ENCODE assay signal across 8 mouse cellular contexts in genomic region chrX:35888945-35889799, GRCm38 (mm10). TPM values are rescaled to one million over a fixed set of nuclear protein-coding genes. Genes with fewer than 3 reads are reported as not detected.
DNase-seq lines count a peak whose midpoint lies in the region; ATAC-seq and TF ChIP-seq lines count a peak whose summit lies in the region.

No protein-coding gene starts in this region.

- TF ChIP-seq EP300 in liver, postnatal 0 days (IDR thresholded peaks at IDR 0.05; ENCODE audit: low read depth) = no peak

- H3K9me3 ChIP-seq in kidney, embryonic 16.5 days (ENCODE audit: low read length) = no peaks in the 10 kb centered on the region
- no peaks in the 10 kb centered on the region for H3K9me3 ChIP-seq in liver, postnatal 0 days (ENCODE audit: low read length)
- H3K9me3 ChIP-seq in neural tube, embryonic 11.5 days (ENCODE audit: control insufficient read depth, low read length) = no peaks in the 10 kb centered on the region

- H3K4me3 ChIP-seq in kidney, embryonic 16.5 days (ENCODE audit: low read length) = peak overlapping the region; percentile 62
- H3K4me3 ChIP-seq in liver, postnatal 0 days (ENCODE audit: low read depth, low read length) = peak overlapping the region; percentile 56
- H3K4me3 ChIP-seq in neural tube, embryonic 11.5 days (ENCODE audit: low read depth, low read length) = peak overlapping the region; percentile 51

- 31% methylated on average over 33 of the region's 58 CpGs for WGBS in kidney, embryonic 16.5 days
- WGBS in liver, postnatal 0 days (ENCODE audit: insufficient replicate concordance) = 16% methylated on average over 33 of the region's 58 CpGs
- 14% methylated on average over 56 of the region's 58 CpGs for WGBS in neural tube, embryonic 11.5 days

- peak overlapping the region; percentile 38 for H3K27ac ChIP-seq in kidney, embryonic 16.5 days (ENCODE audit: low read length)
- H3K27ac ChIP-seq in liver, postnatal 0 days (ENCODE audit: low read depth) = peak overlapping the region; percentile 59
- peak overlapping the region; percentile 76 for H3K27ac ChIP-seq in neural tube, embryonic 11.5 days (ENCODE audit: low read depth, low read length)

- H3K36me3 ChIP-seq in kidney, embryonic 16.5 days (ENCODE audit: insufficient read depth, low read length) = no peaks in the 10 kb centered on the region
- no peaks in the 10 kb centered on the region for H3K36me3 ChIP-seq in liver, postnatal 0 days (replicated peaks; ENCODE audit: insufficient read depth, low read length)
- no peaks in the 10 kb centered on the region for H3K36me3 ChIP-seq in neural tube, embryonic 11.5 days (ENCODE audit: control insufficient read depth, insufficient read depth, low read length)

- 0 out of 2 replicates have a peak, but pooled peaks cover 2% of the 10 kb centered on the region for H3K4me1 ChIP-seq in kidney, embryonic 16.5 days (ENCODE audit: insufficient read depth, low read length)
- H3K4me1 ChIP-seq in liver, postnatal 0 days (ENCODE audit: insufficient read depth) = no peaks in the 10 kb centered on the region
- no peaks in the 10 kb centered on the region for H3K4me1 ChIP-seq in neural tube, embryonic 11.5 days (ENCODE audit: control insufficient read depth, insufficient read depth, low read length)

- H3K4me2 ChIP-seq in kidney, embryonic 16.5 days (replicated peaks; ENCODE audit: low read depth, low read length) = peak overlapping the region; percentile 67
- H3K4me2 ChIP-seq in liver, postnatal 0 days (ENCODE audit: low read depth, low read length) = peak overlapping the region; percentile 64
- H3K4me2 ChIP-seq in neural tube, embryonic 11.5 days (ENCODE audit: low read depth) = peak overlapping the region; percentile 46

- peak; percentile 70 for ATAC-seq in granulocyte monocyte progenitor cell, adult 5-6 weeks (replicated peaks; ENCODE audit: poor library complexity, severe bottlenecking)
- ATAC-seq in kidney, embryonic 16.5 days (ENCODE audit: low FRiP score, low TSS enrichment) = peak; percentile 47; the same call in 1 of the 2 replicates
- ATAC-seq in liver, postnatal 0 days = peak; percentile 25
- ATAC-seq in neural tube, embryonic 11.5 days (ENCODE audit: insufficient read depth, low FRiP score, low TSS enrichment) = peak; percentile 68

- H3K27me3 ChIP-seq in kidney, embryonic 16.5 days (ENCODE audit: insufficient read depth, low read length) = no peaks in the 10 kb centered on the region
- peaks cover 17% of the 10 kb centered on the region; the same call in 1 of the 2 replicates for H3K27me3 ChIP-seq in liver, postnatal 0 days (ENCODE audit: insufficient read depth, low read length)
- no peaks in the 10 kb centered on the region for H3K27me3 ChIP-seq in neural tube, embryonic 11.5 days (ENCODE audit: control insufficient read depth, insufficient read depth, low read length)

- TF ChIP-seq CTCF in liver, postnatal 0 days (IDR thresholded peaks at IDR 0.05; ENCODE audit: low read depth) = no peak

- H3K9ac ChIP-seq in kidney, embryonic 16.5 days (replicated peaks; ENCODE audit: low read length) = peak overlapping the region; percentile 73
- peak overlapping the region; percentile 53 for H3K9ac ChIP-seq in liver, postnatal 0 days (replicated peaks)
- peak overlapping the region; percentile 67 for H3K9ac ChIP-seq in neural tube, embryonic 11.5 days (ENCODE audit: low read length)

- DNase-seq in urinary bladder, postnatal 14 days (ENCODE audit: low spot score) = peak; percentile 4
- no peak for DNase-seq in urinary bladder, postnatal 36 days (ENCODE audit: low spot score in 2 of 2)
- peak; percentile 42 to 45 for DNase-seq in cerebellum, postnatal 14 days
- DNase-seq in liver, postnatal 0 days = peak; percentile 27
- peak; percentile 55 for DNase-seq in neural tube, embryonic 11.5 days (ENCODE audit: low spot score)
- DNase-seq in testis, postnatal 14 days (ENCODE audit: low spot score) = peak; percentile 4

RNA-seq across cellular contexts. Expression of gene Dock11, which starts 0.5 kb away (rescaled TPM):
- 60.7 and 81.5 TPM in 2 replicates for total RNA-seq in granulocyte monocyte progenitor cell, adult 5-6 weeks (2014; fragmentation: Nextera tagmentation)
- 98.3 and 111 TPM in 2 replicates for total RNA-seq in granulocyte monocyte progenitor cell, adult 5-6 weeks (2017)
- polyA plus RNA-seq in kidney, embryonic 16.5 days (2015; fragmentation: Nextera tagmentation; extraction: Ambion mirVana) = 10.9 and 12.0 TPM in 2 replicates
- 1.5 and 1.7 TPM in 2 replicates for polyA plus RNA-seq in liver, postnatal 0 days (2015; fragmentation: Nextera tagmentation; extraction: Ambion mirVana)
- polyA plus RNA-seq in neural tube, embryonic 11.5 days (2014; fragmentation: Nextera tagmentation; extraction: Ambion mirVana) = 31.4 and 32.0 TPM in 2 replicates

Comparison
In these comparisons a context has a peak if more than half of its experiments do, and no peak if none do; other contexts are left out.
1. DNase-seq: peak in urinary bladder, postnatal 14 days (single experiment), cerebellum, postnatal 14 days (2 of 2), liver, postnatal 0 days (single experiment), neural tube, embryonic 11.5 days (single experiment) and testis, postnatal 14 days (single experiment); none in urinary bladder, postnatal 36 days (0 of 2).
2. Peak in every context shown above with its lines, with median percentiles within 50 percentile points of each other: ATAC-seq, H3K27ac ChIP-seq, H3K4me2 ChIP-seq, H3K4me3 ChIP-seq and H3K9ac ChIP-seq.